Mouse (Mus musculus) R1 (cell line): ENCODE results near the gene Tcf20.

Experiments used
- DNase-seq: peaks from one replicate; pipeline ENCODE4 v3.0.0-alpha.2; 2018; ENCODE audit warnings: low read depth, low spot score

The Tcf20 gene

DNA sequence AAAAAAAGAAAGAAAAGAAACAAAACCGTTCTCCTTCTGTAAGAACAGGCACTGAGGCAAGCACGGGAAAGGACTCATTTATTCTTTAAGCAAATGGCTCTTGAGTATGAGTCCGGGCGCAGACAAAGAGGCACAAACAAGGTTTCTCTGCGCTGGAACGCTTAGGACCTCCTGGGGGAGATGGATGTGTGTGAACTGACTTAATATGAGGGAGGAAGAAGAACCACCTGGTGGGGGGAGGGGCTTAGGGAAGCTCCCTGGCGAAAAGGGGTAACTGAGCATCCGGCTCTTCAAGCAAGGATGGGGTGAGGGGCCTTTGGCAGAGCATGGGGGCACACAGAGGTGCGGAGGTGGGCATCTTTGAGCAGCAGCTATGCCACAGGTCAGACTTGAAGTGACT, 5.2 kb upstream of the Tcf20 start:
- no peak for DNase-seq

DNA sequence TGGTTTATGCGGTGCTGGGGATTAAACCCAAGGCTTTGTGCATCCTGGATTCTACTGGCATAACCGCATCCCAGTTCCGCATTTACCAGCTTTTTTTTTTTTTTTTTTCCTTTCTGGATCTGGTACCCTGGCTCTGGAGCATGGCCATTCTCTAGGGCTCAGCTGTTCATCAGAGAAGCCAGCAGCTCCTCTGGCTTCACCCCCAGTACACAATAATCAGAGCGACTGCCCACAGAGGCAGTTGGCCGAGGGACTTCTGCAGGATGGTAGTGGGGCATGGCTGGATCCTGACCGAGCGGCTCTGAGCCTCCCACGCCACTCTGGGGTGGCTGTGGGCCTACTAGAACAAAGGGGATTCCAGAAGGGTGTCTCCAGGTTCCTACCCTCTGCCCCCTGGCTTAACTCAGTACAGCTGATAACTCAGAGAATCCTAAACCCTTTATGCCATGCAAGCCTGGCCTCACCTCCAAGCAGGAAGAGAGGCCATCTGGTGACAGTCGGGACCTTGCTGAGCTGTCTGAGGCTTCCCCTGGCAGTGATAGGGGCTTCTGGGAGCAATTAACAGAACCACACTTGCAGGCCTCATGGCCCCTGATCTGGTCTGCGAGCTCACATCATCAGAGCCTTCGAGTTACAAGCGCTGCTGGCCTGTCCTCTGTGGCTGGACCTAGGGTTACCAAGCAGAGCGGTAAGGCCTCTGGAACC, 4.6 kb upstream of the Tcf20 start:
- DNase-seq, result no peak

DNA sequence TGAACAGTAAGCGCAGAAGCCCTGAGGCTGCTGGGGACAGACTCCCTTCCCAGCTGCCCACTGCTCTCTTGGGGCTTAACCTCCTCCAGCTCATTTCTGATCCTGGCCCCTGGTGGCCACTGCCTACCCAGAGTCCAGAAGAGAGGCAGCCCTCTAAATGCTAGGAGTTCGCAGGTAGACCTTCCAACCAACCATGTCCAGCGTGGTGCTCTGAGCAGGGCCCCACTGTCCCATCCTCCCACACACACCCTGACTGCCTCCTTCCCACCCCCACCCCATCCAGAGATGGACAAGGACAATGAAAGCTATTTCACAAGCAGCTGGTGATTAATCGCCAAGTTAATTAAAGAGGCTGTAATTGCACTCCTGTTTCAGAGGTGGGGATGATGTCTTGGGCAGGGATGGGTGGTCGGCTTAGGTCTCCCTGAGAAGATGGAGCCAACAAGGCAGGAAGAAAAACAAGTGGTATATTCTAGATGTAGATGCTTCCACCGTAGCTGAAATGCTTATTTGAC, 1.6 kb upstream of the Tcf20 start:
- no peak for DNase-seq

DNA sequence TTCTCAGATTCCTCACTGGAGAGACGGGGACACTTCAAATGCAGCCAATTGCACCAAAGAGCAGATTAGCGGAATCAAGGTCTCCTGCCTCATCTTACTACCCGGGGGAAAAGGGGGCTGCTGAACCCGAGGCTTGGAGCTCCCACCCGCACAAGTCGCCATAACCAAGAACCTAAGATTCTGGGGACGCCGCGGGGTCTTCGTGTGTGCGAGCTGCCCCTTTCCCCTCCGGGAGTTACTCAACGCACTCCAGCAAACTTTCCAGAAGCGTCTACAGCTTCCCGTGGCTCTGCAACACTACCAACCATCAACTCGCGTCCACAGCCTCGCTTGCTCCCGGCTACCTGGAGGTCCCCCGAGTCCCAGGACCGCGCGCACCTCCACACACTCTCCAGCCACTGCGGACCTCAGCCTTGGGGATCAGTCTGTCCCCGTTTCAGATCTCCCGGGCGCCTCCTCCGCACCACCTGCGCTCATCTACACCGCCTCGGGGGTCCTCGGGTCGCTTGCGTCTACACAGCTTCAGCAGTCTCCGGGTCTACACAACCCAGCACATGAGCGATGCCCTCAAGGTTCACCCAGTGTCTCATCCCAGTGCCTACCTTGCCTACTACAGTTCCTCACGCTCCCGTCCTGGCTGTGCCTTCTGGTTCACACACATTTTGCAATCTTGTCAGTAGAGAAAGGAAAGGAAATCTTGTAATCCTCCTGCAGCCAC, 499 bp downstream of the Tcf20 start:
- DNase-seq, result no peak

DNA sequence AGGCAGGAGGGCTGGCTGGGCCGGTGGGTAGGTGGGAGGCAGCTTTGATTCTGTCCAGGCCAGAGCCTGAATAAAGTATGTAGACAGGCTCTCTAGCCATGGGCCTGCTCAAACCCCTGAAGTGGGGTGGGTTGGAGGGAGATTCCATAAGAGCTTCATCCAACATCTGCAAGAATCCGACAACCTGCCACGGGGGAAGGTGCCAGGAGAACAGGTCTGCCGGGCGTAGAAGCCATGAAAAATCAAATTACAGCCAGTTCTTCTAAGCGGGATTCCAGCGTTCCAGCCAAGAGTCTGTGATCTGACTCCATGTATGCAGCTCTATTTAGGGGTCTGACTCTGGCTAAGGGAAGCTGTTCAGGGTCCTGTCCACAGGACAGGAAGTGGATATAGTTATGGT, 3.1 kb downstream of the Tcf20 start:
- DNase-seq, result no peak

DNA sequence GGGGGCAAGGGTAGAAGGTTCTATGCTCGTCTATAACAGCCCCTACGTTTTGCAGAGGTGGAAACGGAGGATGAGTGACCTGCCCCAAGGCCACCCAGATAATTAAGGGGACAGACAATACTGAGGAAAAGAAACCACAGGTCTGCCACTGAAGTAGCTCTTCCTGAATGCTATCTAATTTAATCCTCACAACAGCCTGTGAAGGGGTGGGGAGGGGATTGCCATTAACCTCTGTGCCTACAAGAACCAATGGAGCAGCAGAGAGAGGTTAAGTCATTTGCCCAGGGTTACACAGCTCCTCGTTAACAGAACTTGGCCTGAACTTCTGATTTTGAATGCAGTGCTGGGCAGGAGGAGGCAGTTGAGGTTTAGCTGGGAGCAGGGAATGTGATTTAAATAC, 3.6 kb downstream of the Tcf20 start:
- no peak for DNase-seq

DNA sequence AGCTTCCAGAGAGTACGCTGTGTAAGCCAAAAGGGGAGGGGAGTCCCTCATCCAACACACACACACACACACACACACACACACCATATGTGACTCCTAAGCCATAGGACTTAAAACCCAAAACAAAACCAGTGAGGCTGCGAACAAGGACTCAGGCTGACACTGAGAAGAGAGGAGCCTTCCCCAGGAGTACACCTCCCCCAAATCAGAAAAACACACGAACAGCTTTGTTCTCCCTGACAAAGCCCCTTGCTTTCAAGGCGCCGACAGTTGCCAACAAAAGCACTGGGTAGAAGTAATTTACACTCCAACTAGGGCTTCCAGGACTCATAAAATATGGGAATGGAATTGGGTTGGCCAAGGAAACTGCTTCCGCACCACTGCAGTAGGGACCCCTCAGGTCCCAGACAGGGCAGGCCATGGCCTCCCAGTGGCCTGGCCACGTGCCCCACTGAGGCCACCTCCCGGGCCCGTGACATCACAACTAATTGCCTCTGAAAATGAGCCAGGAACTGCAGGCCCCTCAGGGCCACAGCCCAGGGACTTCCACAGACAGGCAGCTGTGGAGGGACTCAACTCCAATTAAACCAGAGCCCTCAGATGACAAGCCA, 4.2 kb downstream of the Tcf20 start:
- DNase-seq, result no peak

DNA sequence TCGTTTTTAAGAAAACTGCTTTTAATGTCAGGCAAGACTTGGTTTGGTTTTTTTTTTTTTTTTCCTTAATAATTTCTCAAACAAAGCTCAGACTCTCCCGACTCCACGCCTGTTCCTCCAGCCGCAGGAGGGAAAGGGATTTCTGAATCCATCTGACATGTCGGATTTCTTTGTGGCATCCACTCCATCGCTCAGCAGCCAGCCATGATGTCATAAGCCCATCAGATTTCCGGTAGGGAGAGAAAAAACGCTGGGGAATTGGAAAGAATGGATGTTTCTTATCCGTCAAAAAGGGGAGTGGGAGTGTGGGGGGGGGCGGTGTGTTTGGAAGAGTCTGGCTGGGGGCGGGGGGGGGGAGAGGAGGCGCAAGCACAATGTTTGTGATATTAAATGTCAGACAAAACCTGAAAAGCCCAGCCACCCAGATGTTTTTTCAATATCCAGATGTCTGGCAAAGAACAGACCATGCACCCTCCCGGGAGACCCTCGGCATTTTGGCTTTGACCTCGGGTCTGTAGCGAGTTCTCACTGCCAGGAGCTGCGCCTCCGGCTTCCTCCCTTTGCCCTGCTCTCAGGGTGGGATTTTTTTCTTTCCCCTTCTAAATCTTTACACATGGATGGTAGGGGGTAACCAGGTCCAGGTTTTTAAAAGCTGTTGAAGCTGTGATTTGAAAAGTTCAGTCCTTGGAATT, 4.8 kb downstream of the Tcf20 start:
- DNase-seq, result no peak

DNA sequence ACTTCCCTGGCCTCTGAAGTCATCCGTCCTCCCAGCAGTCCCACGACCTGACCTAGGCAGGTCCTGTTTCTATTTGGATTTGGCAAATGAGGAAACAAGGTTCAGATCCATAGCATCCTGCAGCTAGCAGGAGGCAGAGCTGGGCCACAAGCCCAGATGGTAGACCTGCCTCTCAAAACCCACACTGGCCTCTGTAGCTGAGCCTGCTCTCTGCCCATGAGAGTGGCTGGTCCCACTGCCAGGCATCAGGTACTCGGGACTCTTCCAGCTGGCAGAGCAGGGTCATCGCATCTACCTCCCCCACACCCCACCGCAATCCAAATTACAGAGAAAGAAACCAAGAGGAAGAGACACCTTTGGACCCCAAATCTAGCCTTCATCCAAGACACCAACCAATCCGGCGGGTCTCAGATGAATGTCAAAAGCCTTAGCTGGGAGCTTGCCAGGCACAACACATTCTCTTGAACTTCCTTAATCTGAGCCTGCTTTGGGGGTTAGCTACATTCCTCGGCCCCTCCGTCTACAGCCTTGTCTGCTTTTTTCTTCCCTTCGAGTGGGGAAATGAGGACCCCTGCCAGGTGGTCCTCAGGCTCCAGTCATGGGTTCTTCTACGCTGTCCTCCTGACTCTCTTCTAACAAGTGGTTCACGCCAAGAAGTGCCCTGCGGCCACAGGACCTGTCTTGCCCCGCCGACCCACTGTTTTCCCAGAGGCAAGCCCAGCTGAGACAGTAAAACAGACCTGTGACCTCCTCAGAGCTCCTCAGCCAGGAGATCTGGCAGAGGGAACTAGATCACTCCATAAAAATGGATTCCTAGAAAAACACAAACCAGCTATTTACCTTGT, 5.8 kb downstream of the Tcf20 start:
- no peak for DNase-seq

DNA sequence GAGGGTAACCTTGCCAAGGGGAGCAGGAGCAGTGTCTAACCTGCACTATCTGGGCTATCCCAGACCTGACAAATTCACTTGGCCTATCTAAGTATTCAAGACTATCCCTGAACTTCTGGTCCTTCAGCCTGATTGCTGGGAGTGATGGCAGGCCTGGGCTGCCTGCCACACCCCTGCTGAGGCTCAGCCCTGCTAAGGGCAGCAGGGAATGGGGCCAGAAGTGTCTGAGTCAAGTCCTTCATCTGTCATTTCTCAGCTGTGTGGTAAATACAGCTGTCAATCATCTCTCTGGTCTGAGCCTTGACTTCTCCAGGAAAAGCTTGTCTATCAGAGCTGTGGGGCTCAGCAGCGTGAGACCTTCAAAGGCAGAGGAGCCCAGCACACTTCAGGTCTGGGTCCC, 8.1 kb downstream of the Tcf20 start:
- no peak for DNase-seq

DNA sequence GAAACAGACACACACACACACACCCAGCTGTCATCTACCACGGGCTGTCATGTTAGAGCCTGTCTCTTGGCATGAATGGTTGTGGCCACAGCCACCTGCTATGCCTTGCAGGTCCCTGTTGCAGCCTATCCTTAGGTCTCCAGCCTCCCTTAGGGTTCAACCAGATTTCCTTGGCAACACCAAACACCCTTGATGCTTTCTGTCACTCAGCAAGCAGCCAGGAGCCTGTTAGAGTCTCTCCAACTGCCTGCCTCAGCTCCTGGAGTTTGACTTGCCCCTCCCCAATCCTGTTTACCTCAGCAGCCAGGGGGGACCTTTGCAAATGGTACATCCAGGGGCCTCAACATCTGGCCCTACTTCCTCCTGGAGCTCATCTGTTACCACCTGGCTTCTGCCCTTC, 13.2 kb downstream of the Tcf20 start:
- no peak for DNase-seq

DNA sequence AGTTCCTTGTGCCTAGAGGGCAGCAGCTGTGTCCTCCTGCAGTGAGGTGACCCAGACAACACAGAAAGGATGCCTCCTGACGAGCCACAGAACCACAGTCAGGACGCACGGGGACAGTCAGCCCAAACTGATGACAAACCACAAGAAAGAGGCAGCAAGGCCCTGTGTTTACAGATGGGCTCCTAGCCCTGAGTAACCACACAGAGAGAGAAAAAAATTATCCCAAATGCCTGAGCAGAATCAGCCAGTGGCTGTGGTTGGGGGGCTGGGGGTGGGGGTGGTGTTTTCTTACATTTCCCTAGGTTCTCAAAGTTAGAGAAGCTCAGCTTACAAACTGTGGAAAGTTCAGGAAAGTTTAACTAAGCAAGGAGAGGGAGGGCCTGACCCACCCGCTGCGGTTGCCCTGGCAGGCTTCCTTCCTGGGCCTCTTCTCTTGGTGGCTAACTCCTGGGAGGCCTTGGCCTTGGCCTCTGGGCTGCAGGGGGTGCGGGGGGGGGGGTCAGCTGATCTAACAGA, 18.4 kb downstream of the Tcf20 start:
- DNase-seq, result no peak

DNA sequence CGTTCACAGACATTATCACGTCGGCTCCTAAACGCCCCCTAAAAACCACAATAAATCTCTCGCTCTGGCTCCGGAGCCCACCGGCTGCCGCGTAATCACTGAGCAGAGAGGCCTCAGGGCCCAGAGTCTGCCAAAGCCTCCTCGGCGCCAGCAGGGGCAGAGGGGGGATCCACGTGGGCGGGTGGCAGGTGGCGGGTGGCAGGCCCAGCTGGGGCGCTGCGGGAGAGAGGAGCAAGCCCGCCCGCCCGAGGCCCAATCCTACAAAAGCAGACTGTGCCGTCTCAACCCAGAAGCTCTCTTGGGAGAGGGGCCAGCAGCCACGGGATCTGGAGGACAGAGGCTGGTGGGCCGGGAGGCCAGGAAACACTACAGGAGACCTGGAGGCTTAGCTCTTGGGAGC, 19.2 kb downstream of the Tcf20 start:
- no peak for DNase-seq

DNA sequence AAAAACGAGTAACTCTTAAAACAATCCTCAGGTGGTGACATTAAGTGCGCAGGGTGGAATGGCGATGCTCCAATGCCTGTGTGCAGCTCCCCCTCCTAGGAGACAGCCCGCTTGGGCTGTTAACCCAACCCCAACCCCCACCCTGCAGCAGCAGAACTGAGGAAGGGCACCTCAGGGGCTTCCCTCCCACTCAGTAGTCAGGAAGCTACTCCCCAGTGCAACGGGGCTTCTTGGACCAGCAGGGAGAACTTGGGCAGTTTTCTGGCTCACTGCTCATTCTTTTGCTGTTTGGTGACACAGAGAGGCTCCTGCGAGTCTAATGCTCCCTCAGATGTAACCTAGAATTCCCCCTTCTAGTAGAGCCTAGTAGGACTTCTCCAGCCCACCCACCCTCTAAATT, 19.7 kb downstream of the Tcf20 start:
- peak; percentile 49 for DNase-seq

DNA sequence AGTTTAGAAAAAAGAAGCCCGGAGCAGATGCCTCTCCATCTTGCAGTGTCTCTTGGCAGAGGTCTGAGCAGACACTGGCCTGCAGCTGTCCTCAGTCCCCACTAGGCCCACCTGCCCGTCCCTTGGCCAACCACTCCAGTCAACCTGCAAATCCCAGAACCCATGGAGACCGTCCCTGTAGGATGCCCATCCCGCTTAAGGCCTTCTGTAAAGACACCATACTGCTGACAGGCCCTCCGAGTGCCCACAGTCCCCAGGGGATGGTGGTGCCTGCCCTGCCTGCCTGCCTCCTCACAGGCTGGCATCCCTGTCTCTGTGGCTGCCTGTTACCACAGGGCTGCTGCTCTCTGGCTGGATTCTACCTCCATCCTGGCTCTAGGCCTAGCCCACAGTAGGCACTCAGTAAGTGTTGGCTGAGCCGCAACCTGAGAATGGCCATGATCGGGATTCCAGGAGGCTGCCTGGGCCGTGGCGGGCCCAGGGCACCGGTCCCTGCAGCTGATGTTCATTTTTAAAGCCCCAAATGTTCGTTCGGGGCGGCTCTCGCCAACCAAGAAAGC, 23.3 kb downstream of the Tcf20 start:
- no peak for DNase-seq

DNA sequence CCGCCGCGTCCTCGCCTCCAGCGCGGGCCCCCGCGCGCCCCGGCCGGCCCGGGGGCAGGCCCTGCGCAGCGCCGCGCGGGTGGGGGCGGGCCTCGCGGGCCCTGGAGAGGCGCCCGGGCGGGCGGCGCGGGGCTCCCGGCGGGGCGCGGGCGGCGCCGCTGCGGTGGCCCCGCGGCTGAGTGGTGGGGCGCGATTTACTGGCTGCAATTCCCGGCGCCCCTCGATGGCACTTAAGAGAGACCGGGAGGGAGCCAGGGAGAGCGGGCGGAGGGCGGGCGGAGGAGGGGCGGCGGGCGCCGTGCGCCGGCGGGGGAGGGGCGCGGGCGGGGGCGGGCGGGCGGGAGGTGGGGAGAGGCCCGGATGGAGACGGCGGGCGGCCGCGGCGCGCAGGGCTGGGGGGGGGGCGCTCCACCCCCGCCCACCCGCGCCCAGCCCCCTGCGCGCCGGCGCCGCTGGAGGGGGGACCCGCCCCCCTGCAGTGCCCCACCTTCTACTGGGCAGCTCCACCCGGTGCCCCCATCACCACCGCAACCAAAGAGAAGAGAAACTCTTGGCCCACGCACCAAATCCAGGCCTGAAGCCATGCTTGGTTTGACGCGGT, 24.0 kb downstream of the Tcf20 start:
- DNase-seq, result no peak

DNA sequence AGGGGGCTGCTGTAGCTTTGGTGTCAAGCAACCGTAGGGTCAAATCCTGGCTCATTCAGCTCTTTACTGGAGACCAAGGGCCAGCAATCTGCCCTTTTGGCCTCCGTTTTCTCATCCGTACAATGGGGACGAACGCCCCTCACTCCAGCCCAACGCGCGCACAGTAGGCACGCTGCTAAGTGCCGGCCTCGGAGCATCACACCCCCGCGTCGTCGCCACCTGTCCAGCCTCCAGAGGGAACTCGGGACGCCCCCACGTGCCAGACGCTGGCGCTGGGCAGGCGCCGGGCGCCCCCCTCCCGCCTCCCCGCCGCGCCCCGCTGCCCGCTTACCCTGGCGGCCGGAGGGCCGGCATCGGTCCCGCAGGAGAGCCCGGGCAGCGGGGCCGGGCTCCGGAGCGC, 24.6 kb downstream of the Tcf20 start:
- DNase-seq, result no peak

DNA sequence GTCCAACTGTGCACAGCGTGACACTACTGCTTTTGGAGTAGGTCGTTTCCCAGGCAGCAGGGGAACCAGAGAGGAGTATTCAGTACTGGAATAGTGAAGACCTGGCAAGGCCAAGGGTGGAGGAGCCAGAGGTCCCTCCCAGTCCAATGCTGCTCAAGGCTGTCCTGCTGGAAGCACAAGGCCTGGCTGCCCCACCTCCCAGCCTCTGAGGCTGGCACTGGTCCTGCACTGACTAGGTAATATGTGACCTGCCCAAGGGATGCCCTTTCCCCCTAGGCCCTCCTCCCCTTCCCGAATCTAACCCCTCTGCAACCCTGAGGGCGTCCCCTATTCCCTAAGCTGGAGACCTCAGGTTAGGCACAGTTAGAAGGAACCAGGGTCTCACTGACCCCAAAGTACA, 25.1 kb downstream of the Tcf20 start:
- DNase-seq, result no peak

DNA sequence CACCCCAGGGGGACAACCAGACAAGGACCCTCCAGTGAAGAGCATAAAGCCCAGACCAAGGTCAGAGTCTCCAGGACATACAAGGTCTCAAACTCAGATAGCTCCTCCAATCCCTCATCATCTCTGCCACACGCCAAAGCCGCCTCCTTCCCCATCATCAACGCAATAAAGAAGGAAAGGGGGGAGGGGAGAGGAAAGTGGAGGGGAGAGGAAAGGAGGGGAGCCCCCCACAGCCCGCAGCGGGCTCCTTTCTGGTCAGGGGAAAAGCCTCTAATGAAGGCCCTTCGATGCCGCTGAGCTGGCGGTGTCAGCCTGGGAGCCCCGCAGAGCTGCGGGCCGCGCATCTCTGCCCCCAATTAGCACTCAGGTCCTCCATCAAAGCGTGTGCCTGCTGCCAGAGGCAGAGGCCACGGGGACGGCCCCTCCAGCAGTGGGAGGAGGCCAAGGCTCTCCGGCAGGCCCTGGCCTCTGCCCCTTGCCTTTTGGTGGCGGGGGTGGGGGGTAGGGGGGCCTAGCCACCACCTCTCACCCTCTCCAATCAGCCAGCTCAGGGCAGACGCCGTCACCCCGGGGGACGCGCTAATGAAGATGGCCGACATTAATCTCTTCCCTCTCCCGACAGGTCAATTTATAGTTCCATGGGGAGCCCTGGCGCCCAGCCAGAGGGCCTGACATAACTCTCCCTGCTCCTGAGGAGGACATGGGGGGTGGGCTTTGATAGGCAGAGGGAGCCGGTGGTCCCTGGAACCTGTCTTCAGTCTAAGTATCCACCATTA, 26.7 kb downstream of the Tcf20 start:
- no peak for DNase-seq

DNA sequence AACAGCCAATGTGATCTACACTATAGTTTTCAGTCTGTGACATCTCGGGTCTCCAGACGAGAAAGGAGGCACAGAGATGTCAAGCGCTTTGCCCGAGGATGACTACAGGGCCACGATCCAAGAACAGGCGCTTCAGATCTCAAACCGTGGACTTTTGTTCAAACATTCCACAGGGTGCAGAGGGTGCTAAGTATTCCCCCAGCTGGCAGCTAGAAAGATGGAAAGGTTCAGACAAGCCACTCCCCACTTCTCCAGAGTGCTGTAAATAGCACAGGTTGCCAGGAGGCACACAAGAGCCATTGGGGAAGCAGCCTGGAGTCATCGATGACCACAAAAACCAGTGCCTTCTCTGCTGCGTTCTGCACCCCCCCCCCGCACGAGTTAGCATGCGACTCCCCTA, 28.5 kb downstream of the Tcf20 start:
- DNase-seq, result no peak
